Mouse (Mus musculus) erythroblast, embryonic 14.5 days (primary cell): ENCODE results near the gene Plac1.

Source experiments
- GATA1 ChIP-seq: IDR thresholded peaks from 2 replicates; pipeline ENCODE4 v1.6.1; 2012; ENCODE audit warnings: low read length, inconsistent platforms, mixed read lengths
- TAL1 ChIP-seq: IDR thresholded peaks from 3 replicates; pipeline ENCODE4 v1.6.1; 2012; ENCODE audit warnings: low read length, inconsistent platforms, mixed read lengths

DNA sequence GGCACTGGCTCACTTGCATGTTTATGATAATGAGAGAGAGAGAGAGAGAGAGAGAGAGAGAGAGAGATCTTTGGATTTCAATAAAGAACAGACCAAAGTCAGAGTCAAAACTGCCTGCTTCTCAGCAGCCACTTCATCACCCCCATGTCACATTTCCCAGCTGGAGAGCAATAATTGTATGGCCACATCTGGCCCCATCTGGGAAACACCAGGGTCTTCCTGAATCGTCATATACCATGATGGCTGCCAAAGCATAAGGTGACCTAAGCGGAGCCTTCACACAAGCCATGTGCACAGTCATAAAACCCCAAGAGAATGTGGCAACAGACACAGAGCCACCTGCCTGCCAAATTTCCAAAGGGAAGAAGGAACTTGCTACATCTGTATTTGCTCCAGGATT, 91.9 kb downstream of the Plac1 start:
- TF ChIP-seq GATA1 (no peak), TAL1 (no peak)
